Mouse (Mus musculus) heart, embryonic 12.5 days (tissue): ENCODE results near the gene Cic. TPM values are rescaled to one million over a fixed set of nuclear protein-coding genes. Genes with fewer than 3 reads are reported as not detected.

Experiments used
- ATAC-seq: fragments of 200-750 bp; cut with Nextera tagmentation; 2 replicates; pipeline ENCODE4 v1.8.0; 2017; ENCODE audit warnings: moderate TSS enrichment, moderate library complexity; ENCODE audit not compliant: insufficient number of reproducible peaks, low FRiP score
- H3K27ac ChIP-seq: fragments of 300-500 bp; sonication (generic); 2 replicates; pipeline ENCODE4 v1.5.1; 2016; ENCODE audit warnings: mild to moderate bottlenecking, moderate library complexity; ENCODE audit not compliant: poor library complexity, severe bottlenecking
- H3K27me3 ChIP-seq: fragments of 300-500 bp; sonication (generic); replicated peaks from 2 replicates; pipeline ENCODE4 v1.6.1; 2016; ENCODE audit warnings: mild to moderate bottlenecking, moderate library complexity
- H3K36me3 ChIP-seq: fragments of 300-500 bp; sonication (generic); 2 replicates; pipeline ENCODE4 v1.6.1; 2016; ENCODE audit warnings: mild to moderate bottlenecking, moderate library complexity
- H3K4me1 ChIP-seq: fragments of 300-500 bp; sonication (generic); replicated peaks from 2 replicates; pipeline ENCODE4 v1.6.1; 2016; ENCODE audit warnings: mild to moderate bottlenecking
- H3K4me2 ChIP-seq: fragments of 300-500 bp; sonication (generic); 2 replicates; pipeline ENCODE4 v1.6.1; 2016; ENCODE audit warnings: mild to moderate bottlenecking, moderate library complexity
- H3K4me3 ChIP-seq: fragments of 300-500 bp; sonication (generic); 2 replicates; pipeline ENCODE4 v1.5.1; 2016; ENCODE audit warnings: mild to moderate bottlenecking
- H3K9ac ChIP-seq: fragments of 300-500 bp; sonication (generic); 2 replicates; pipeline ENCODE4 v1.6.1; 2016; ENCODE audit warnings: mild to moderate bottlenecking, moderate library complexity
- H3K9me3 ChIP-seq: fragments of 300-500 bp; sonication (generic); replicated peaks from 2 replicates; pipeline ENCODE4 v1.6.1; 2016; ENCODE audit warnings: mild to moderate bottlenecking, moderate library complexity
- WGBS: fragments of 180-500 bp; shearing (Covaris S2); methylation state at CpG from one replicate; pipeline ENCODE4 v1.1.7; 2016; 5-methylcytosine and 5-hydroxymethylcytosine counted together
- microRNA-seq: library from miRNA; unstranded; fragments of <30 nt; microRNA quantifications from one replicate; pipeline ENCODE4, GENCODE M21; 2017
- polyA plus RNA-seq: library from polyadenylated mRNA; unstranded; fragments of >200 nt; fragmentation: Nextera tagmentation; extraction: Ambion mirVana; gene quantifications from 2 replicates; pipeline ENCODE4 v1.2.1, GENCODE M21; 2016

Cic gene
- polyA plus RNA-seq, 1 experiment from 2014 or later: 28.8 TPM

GRCm38 (mm10) chr7:25341000-25341784 is 73.7 kb downstream of the Cic start:
- no peak overlapping the region for H3K27ac ChIP-seq
- no peaks in the 10 kb centered on the region for H3K9me3 ChIP-seq
- 86% methylated on average over 20 of the region's 20 CpGs for WGBS
- H3K4me2 ChIP-seq: no peak overlapping the region
- H3K4me1 ChIP-seq: peaks cover 6% of the 10 kb centered on the region; the same call in 1 of the 2 replicates
- H3K9ac ChIP-seq: no peak overlapping the region
- H3K36me3 ChIP-seq: peaks cover 71% of the 10 kb centered on the region
- no peak overlapping the region for H3K4me3 ChIP-seq
- ATAC-seq: no peak
- no peaks in the 10 kb centered on the region for H3K27me3 ChIP-seq

Small RNA genes within 50 kb of the gene (microRNA-seq; reads per million reads assigned to microRNA genes)
- gene Mir7048: not detected

Other genes with a start within 250 kb of the Cic start
- 7.7 and 7.9 TPM in 2 replicates for gene Grik5, start 195.4 kb upstream of the Cic start, polyA plus RNA-seq
- gene Zfp574, start 195.1 kb upstream of the Cic start, polyA plus RNA-seq: 24.4 and 24.5 TPM in 2 replicates
- 0.54 and 0.81 TPM in 2 replicates for gene Pou2f2, start 88.0 kb upstream of the Cic start, polyA plus RNA-seq
- gene Dedd2, start 47.1 kb upstream of the Cic start, polyA plus RNA-seq: 8.2 and 9.5 TPM in 2 replicates
- 2.3 and 2.5 TPM in 2 replicates for gene Zfp526, start 46.3 kb upstream of the Cic start, polyA plus RNA-seq
- gene Gsk3a, start 29.9 kb upstream of the Cic start, polyA plus RNA-seq: 12.1 and 12.7 TPM in 2 replicates
- gene Erf, start 16.9 kb upstream of the Cic start, polyA plus RNA-seq: 17.6 and 20.4 TPM in 2 replicates
- gene Pafah1b3, start 30.3 kb downstream of the Cic start, polyA plus RNA-seq: 127 and 131 TPM in 2 replicates
- gene Prr19, start 33.7 kb downstream of the Cic start, polyA plus RNA-seq: not detected in 2 replicates
- 0.23 and 0.30 TPM in 2 replicates for gene Tmem145, start 38.4 kb downstream of the Cic start, polyA plus RNA-seq
- gene Megf8, start 49.5 kb downstream of the Cic start, polyA plus RNA-seq: 10.3 and 10.8 TPM in 2 replicates
- not detected in 2 replicates for gene Cnfn, start 102.0 kb downstream of the Cic start, polyA plus RNA-seq
- gene Lipe, start 131.0 kb downstream of the Cic start, polyA plus RNA-seq: 4.1 and 5.9 TPM in 2 replicates
- not detected in 2 replicates for gene Cxcl17, start 145.2 kb downstream of the Cic start, polyA plus RNA-seq
- 2.1 and 2.4 TPM in 2 replicates for gene Ceacam1, start 209.9 kb downstream of the Cic start, polyA plus RNA-seq